ENCODE assay signal across 10 mouse cellular contexts in the genomic region with DNA sequence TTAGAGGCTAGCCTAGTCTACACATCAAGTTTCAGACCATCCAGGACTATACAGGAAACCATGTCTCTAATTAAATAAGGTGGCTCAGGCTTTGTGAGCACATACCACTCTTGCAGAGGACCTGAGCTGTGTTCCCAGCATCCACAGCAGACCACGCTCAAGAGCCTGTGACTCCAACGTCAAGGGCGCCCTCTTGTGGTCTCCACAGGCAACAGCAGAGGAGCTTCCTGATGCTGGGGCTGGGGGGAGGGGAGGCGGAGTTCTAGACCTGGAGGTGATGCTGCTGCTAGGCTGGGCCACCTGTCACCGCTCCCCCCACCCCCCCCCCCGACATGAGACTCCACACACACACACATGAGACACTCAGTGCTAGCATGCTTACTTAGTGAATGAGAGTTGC. TPM values are rescaled to one million over a fixed set of nuclear protein-coding genes. Genes with fewer than 3 reads are reported as not detected.
DNase-seq lines count a peak whose midpoint lies in the region; TF ChIP-seq lines count a peak whose summit lies in the region.
"Had no signal": no experiment of that assay in that cellular context is flagged by ENCODE, and none has a peak within 500 bp of the region (broad histone marks: within the 10 kb centered on the region; RNA-seq: fewer than 3 reads in every experiment).

No protein-coding gene starts in this region.

- peak; percentile 62 for TF ChIP-seq CTCF in gastrocnemius, adult 2 months (IDR thresholded peaks at IDR 0.05)

- H3K27ac ChIP-seq in gastrocnemius, adult 2 months = no peak overlapping the region
- H3K27ac ChIP-seq: hindbrain, embryonic 15.5 days; neural tube, embryonic 12.5 days had no signal

- DNase-seq in gastrocnemius, adult 2 months = peak; percentile 48
- DNase-seq in gastrocnemius, postnatal 14 days = no peak
- peak; percentile 48 to 56 for DNase-seq in B cell, adult 2 months
- peak; percentile 40 for DNase-seq in c-Kit-negative CD71-positive TER-119-positive erythroid progenitor cells, embryonic 14.5 days (ENCODE audit: low read depth, low spot score)
- DNase-seq in mesoderm, embryonic 11.5 days (ENCODE audit: low read depth, low spot score) = peak; percentile 44
- no peak for DNase-seq in layer of hippocampus, adult 9-11 months
- DNase-seq in right cerebral cortex, postnatal 10 days (ENCODE audit: low spot score in 2 of 2) = no peak
- no peak for DNase-seq in ovary, postnatal 36 days (ENCODE audit: low spot score)

- intact Hi-C loops in gastrocnemius, adult 2 months (cut with DNase I) = loop anchor here (1.0 kb wide), 1 partner anchor 37 kb away; no protein-coding TSS in a partner anchor
- intact Hi-C loops in gastrocnemius, postnatal 14 days (cut with DNase I; ENCODE audit: low total_unique reads) = no loop called here

- no peak overlapping the region for H3K4me3 ChIP-seq in gastrocnemius, adult 2 months
- H3K4me3 ChIP-seq: hindbrain, embryonic 15.5 days; neural tube, embryonic 12.5 days had no signal

RNA-seq across cellular contexts. Expression of gene Baiap2l2, which starts 5.1 kb away (rescaled TPM):
- total RNA-seq in gastrocnemius, adult 2 months (2021) = 1 to 10 TPM; 3.1 to 3.2 TPM
- 1 to 10 TPM in 1 of 2 experiments, under 1 TPM in 1; 0.69 to 4.0 TPM for total RNA-seq in gastrocnemius, postnatal 14 days (2021)

RNA-seq across cellular contexts. Expression of gene Slc16a8, which starts 25.6 kb away (rescaled TPM):
- under 1 TPM; 0.13 to 0.53 TPM for total RNA-seq in gastrocnemius, adult 2 months (2021)
- under 1 TPM; 0.12 to 0.38 TPM for total RNA-seq in gastrocnemius, postnatal 14 days (2021)

RNA-seq across cellular contexts. Expression of gene Pla2g6, which starts 48.0 kb away (rescaled TPM):
- total RNA-seq in gastrocnemius, adult 2 months (2021) = 10 to 100 TPM; 19.4 to 20.1 TPM
- 1 to 10 TPM; 9.0 to 9.8 TPM for total RNA-seq in gastrocnemius, postnatal 14 days (2021)

RNA-seq across cellular contexts. Expression of gene Gm49486, which starts 51.0 kb away (rescaled TPM):
- 1 to 10 TPM in 1 of 2 experiments, under 1 TPM in 1; 0.10 to 1.0 TPM for total RNA-seq in gastrocnemius, adult 2 months (2021)
- total RNA-seq in gastrocnemius, postnatal 14 days (2021) = under 1 TPM; 0.29 to 0.38 TPM

RNA-seq across cellular contexts. Expression of gene Pick1, which starts 51.2 kb away (rescaled TPM):
- 10 to 100 TPM; 33.6 to 35.0 TPM for total RNA-seq in gastrocnemius, adult 2 months (2021)
- total RNA-seq in gastrocnemius, postnatal 14 days (2021) = 10 to 100 TPM; 22.3 to 26.3 TPM

Comparison
In these comparisons a context has a peak if more than half of its experiments do, and no peak if none do; other contexts are left out.
1. DNase-seq: peak in gastrocnemius, adult 2 months (single experiment), B cell, adult 2 months (2 of 2), c-Kit-negative CD71-positive TER-119-positive erythroid progenitor cells, embryonic 14.5 days (single experiment) and mesoderm, embryonic 11.5 days (single experiment); none in gastrocnemius, postnatal 14 days (single experiment), layer of hippocampus, adult 9-11 months (single experiment), right cerebral cortex, postnatal 10 days (0 of 2) and ovary, postnatal 36 days (single experiment).